Mouse (Mus musculus): ENCODE measurements at regions not wholly inside any gene's neighbourhood (a gene's known extent, or its start where the extent isn't known, plus 50 kb on each side); places are given as distances from the start of the nearest gene placed in this dataset.

DNA sequence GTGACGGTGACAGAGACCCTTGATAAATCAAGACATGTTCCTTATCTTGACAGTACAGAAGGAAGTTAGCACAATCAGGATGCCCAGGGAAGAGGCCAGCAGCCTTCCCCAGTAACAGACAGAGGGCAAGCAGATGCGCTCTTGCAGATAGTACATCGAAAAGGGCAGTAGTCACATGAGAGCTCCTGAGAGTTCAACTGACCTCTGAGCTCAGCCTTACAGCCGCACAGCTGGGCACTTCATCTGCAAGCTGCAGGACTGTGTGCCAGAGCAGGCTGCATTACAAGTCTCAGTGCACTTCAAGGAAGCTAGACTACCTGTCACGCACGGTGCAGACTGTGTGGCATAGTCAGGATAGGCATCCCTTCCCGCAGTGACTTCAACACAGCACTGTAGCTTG lies 67.2 kb upstream of the Hbs1l start:
- H3K9me3 ChIP-seq (ENCODE audit: control insufficient read depth, insufficient read depth, low read depth, low read length) = no peaks in the 10 kb centered on the region
- H3K4me1 ChIP-seq (ENCODE audit: control insufficient read depth in 2 of 2, insufficient read depth in 2 of 2, low read length in 2 of 2, poor library complexity in 1 of 2) = no peaks in the 10 kb centered on the region
- H3K27ac ChIP-seq (ENCODE audit: insufficient read depth, low read depth, low read length, poor library complexity, severe bottlenecking) = no peak overlapping the region
- no peak for DNase-seq (ENCODE audit: low read depth, low spot score)
- H3K9ac ChIP-seq (ENCODE audit: insufficient read depth, low read depth, low read length, poor library complexity, severe bottlenecking) = no peak overlapping the region
- H3K36me3 ChIP-seq (ENCODE audit: control insufficient read depth, insufficient read depth, low read length, poor library complexity, severe bottlenecking) = no peaks in the 10 kb centered on the region
- no peak overlapping the region for H3K4me3 ChIP-seq (ENCODE audit: insufficient read depth in 1 of 2, low read depth in 1 of 2, low read length in 2 of 2, poor library complexity in 1 of 2, severe bottlenecking in 1 of 2)
- in situ Hi-C loops (cut with MboI; ENCODE audit: low sequenced_read_pairs in 2 of 2, unreplicated experiment in 2 of 2) = no loop called here
- TF ChIP-seq ZC3H11A (IDR thresholded peaks at IDR 0.05; ENCODE audit: borderline replicate concordance, low read depth, low read length) (no peak), MAFK (IDR thresholded peaks at IDR 0.05; ENCODE audit: insufficient read depth, low read depth, low read length) (no peak), ZNF384 (IDR thresholded peaks at IDR 0.05; ENCODE audit: low read depth, low read length) (no peak), HCFC1 (IDR thresholded peaks at IDR 0.05; ENCODE audit: borderline replicate concordance, insufficient read depth, low read length) (no peak), CHD2 (IDR thresholded peaks at IDR 0.05; ENCODE audit: low read depth, low read length) (no peak)

DNA sequence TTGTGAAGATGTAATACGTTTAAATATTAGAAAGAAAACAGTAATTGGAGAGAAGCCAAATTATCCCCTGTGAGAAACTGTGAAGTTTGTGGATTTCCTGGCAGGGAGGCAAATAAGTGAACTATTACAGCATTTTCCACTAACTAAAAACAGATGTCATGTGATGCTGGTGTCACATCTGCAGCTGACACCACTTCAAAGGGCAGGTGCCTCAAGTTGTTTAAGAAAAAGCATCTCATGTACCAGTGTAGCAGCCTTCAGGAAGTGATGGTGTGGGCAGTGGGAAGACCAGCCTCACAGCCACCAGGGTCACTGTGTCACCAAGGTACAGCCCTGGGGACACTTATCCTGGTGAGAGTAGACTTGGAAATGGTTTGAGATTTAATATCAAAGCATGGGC lies 60.6 kb upstream of the Hbs1l start:
- Histone ChIP-seq H3K9ac (ENCODE audit: insufficient read depth, low read depth, low read length, poor library complexity, severe bottlenecking) (no peak overlapping the region), H3K36me3 (ENCODE audit: control insufficient read depth, insufficient read depth, low read length, poor library complexity, severe bottlenecking) (no peaks in the 10 kb centered on the region), H3K4me3 (ENCODE audit: insufficient read depth in 1 of 2, low read depth in 1 of 2, low read length in 2 of 2, poor library complexity in 1 of 2, severe bottlenecking in 1 of 2) (no peak overlapping the region), H3K4me1 (ENCODE audit: control insufficient read depth in 2 of 2, insufficient read depth in 2 of 2, low read length in 2 of 2, poor library complexity in 1 of 2) (no peaks in the 10 kb centered on the region), H3K27ac (ENCODE audit: insufficient read depth, low read depth, low read length, poor library complexity, severe bottlenecking) (no peak overlapping the region), H3K9me3 (ENCODE audit: control insufficient read depth, insufficient read depth, low read depth, low read length) (no peaks in the 10 kb centered on the region)
- TF ChIP-seq CHD2 (IDR thresholded peaks at IDR 0.05; ENCODE audit: low read depth, low read length) (no peak), MAFK (IDR thresholded peaks at IDR 0.05; ENCODE audit: insufficient read depth, low read depth, low read length) (no peak), ZC3H11A (IDR thresholded peaks at IDR 0.05; ENCODE audit: borderline replicate concordance, low read depth, low read length) (no peak), ZNF384 (IDR thresholded peaks at IDR 0.05; ENCODE audit: low read depth, low read length) (no peak), HCFC1 (IDR thresholded peaks at IDR 0.05; ENCODE audit: borderline replicate concordance, insufficient read depth, low read length) (no peak)
- DNase-seq (ENCODE audit: low read depth, low spot score) = no peak
- in situ Hi-C loops (cut with MboI; ENCODE audit: low sequenced_read_pairs in 2 of 2, unreplicated experiment in 2 of 2) = no loop called here

DNA sequence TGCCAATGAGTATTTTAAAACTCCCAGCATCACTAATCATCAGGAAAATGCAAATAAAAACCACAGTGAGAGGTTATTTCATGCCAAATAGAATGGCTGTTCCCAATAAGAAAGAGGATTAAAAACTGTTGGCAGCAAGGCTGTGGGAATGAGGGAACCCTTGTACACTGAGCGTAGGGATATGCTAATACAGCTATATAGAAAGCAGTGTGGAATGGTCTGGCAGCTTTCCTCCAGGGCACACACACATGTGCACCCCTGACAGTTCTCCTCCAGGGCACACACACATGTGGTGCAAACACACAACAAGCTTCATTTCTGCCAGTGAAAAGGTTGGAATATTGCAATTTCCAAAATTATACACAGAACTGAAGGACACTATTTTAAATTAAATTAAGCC lies 58.8 kb upstream of the Hbs1l start:
- no peak overlapping the region for H3K27ac ChIP-seq (ENCODE audit: insufficient read depth, low read depth, low read length, poor library complexity, severe bottlenecking)

DNA sequence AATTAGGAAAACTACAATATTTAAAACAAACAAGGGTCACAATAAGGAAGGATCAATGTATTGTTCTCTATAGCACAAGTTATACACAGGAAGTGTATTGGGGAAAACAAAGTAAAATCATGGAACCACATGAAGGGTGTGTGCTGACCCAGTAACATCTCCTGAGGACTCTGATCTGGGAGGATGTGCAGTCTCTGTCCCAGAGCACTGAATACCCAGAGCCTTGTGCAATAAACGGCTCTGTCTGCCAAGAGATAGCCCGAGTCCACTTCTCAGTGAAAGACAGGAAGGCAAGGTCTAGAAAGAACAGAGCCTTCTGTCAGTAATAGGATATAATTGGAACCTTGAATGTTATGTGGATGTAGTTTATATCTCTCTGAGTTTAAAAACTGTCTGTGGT lies 56.3 kb upstream of the Hbs1l start:
- no peak for TF ChIP-seq MAFK (IDR thresholded peaks at IDR 0.05; ENCODE audit: insufficient read depth, low read depth, low read length)
- no peak for TF ChIP-seq ZNF384 (IDR thresholded peaks at IDR 0.05; ENCODE audit: low read depth, low read length)
- no peak for TF ChIP-seq HCFC1 (IDR thresholded peaks at IDR 0.05; ENCODE audit: borderline replicate concordance, insufficient read depth, low read length)
- no peak for TF ChIP-seq CHD2 (IDR thresholded peaks at IDR 0.05; ENCODE audit: low read depth, low read length)
- TF ChIP-seq ZC3H11A (IDR thresholded peaks at IDR 0.05; ENCODE audit: borderline replicate concordance, low read depth, low read length) = no peak
- no peaks in the 10 kb centered on the region for H3K4me1 ChIP-seq (ENCODE audit: control insufficient read depth in 2 of 2, insufficient read depth in 2 of 2, low read length in 2 of 2, poor library complexity in 1 of 2)
- H3K4me3 ChIP-seq (ENCODE audit: insufficient read depth in 1 of 2, low read depth in 1 of 2, low read length in 2 of 2, poor library complexity in 1 of 2, severe bottlenecking in 1 of 2) = no peak overlapping the region
- in situ Hi-C loops (cut with MboI; ENCODE audit: low sequenced_read_pairs in 2 of 2, unreplicated experiment in 2 of 2) = no loop called here
- no peak overlapping the region for H3K9ac ChIP-seq (ENCODE audit: insufficient read depth, low read depth, low read length, poor library complexity, severe bottlenecking)
- no peak for DNase-seq (ENCODE audit: low read depth, low spot score)
- no peaks in the 10 kb centered on the region for H3K9me3 ChIP-seq (ENCODE audit: control insufficient read depth, insufficient read depth, low read depth, low read length)
- no peaks in the 10 kb centered on the region for H3K36me3 ChIP-seq (ENCODE audit: control insufficient read depth, insufficient read depth, low read length, poor library complexity, severe bottlenecking)
- H3K27ac ChIP-seq (ENCODE audit: insufficient read depth, low read depth, low read length, poor library complexity, severe bottlenecking) = no peak overlapping the region

More for the DNA sequence above, 58.8 kb upstream of the Hbs1l start:
- H3K9ac ChIP-seq (ENCODE audit: insufficient read depth, low read depth, low read length, poor library complexity, severe bottlenecking) = no peak overlapping the region
- H3K4me1 ChIP-seq (ENCODE audit: control insufficient read depth in 2 of 2, insufficient read depth in 2 of 2, low read length in 2 of 2, poor library complexity in 1 of 2) = no peaks in the 10 kb centered on the region
- in situ Hi-C loops (cut with MboI; ENCODE audit: low sequenced_read_pairs in 2 of 2, unreplicated experiment in 2 of 2) = no loop called here
- no peaks in the 10 kb centered on the region for H3K9me3 ChIP-seq (ENCODE audit: control insufficient read depth, insufficient read depth, low read depth, low read length)
- TF ChIP-seq HCFC1 (IDR thresholded peaks at IDR 0.05; ENCODE audit: borderline replicate concordance, insufficient read depth, low read length) = no peak
- TF ChIP-seq MAFK (IDR thresholded peaks at IDR 0.05; ENCODE audit: insufficient read depth, low read depth, low read length) = no peak
- no peak for TF ChIP-seq ZC3H11A (IDR thresholded peaks at IDR 0.05; ENCODE audit: borderline replicate concordance, low read depth, low read length)
- no peak for TF ChIP-seq CHD2 (IDR thresholded peaks at IDR 0.05; ENCODE audit: low read depth, low read length)
- TF ChIP-seq ZNF384 (IDR thresholded peaks at IDR 0.05; ENCODE audit: low read depth, low read length) = no peak
- H3K4me3 ChIP-seq (ENCODE audit: insufficient read depth in 1 of 2, low read depth in 1 of 2, low read length in 2 of 2, poor library complexity in 1 of 2, severe bottlenecking in 1 of 2) = no peak overlapping the region
- no peak for DNase-seq (ENCODE audit: low read depth, low spot score)
- no peaks in the 10 kb centered on the region for H3K36me3 ChIP-seq (ENCODE audit: control insufficient read depth, insufficient read depth, low read length, poor library complexity, severe bottlenecking)

Measured in ES-E14 (cell line).